Mouse (Mus musculus) adipocyte (in vitro differentiated cells): ENCODE measurements at regions not wholly inside any gene's neighbourhood (a gene's known extent, or its start where the extent isn't known, plus 50 kb on each side); places are given as distances from the start of the nearest gene placed in this dataset.

Experiments used
- DNase-seq: peaks from one replicate; pipeline ENCODE4 v3.0.0-alpha.2; 2016; ENCODE audit warnings: low spot score

GRCm38 (mm10) chr10:37439863-37440613, 301.3 kb upstream of the Marcks start:
- DNase-seq: no peak

GRCm38 (mm10) chr10:37438312-37438711, 299.6 kb upstream of the Marcks start:
- DNase-seq: peak; percentile 14

- peak; percentile 51 for DNase-seq
Measured at GRCm38 (mm10) chr10:37436849-37437248, 298.1 kb upstream of the Marcks start.

- no peak for DNase-seq
Measured at GRCm38 (mm10) chr10:37434229-37434628, 295.5 kb upstream of the Marcks start.

- DNase-seq: no peak
Measured at GRCm38 (mm10) chr10:37423047-37423446, 284.3 kb upstream of the Marcks start.

- no peak for DNase-seq
Measured at GRCm38 (mm10) chr10:37422612-37423011, 283.9 kb upstream of the Marcks start.

GRCm38 (mm10) chr10:37416321-37416720, 277.6 kb upstream of the Marcks start:
- no peak for DNase-seq

- DNase-seq: no peak
Measured at GRCm38 (mm10) chr10:37412401-37412800, 273.7 kb upstream of the Marcks start.

- no peak for DNase-seq
Measured at GRCm38 (mm10) chr10:37409749-37410148, 271.0 kb upstream of the Marcks start.

GRCm38 (mm10) chr10:37407487-37407886, 268.8 kb upstream of the Marcks start:
- no peak for DNase-seq

GRCm38 (mm10) chr10:37404933-37405332, 266.2 kb upstream of the Marcks start:
- DNase-seq: no peak

- DNase-seq: no peak
Measured at GRCm38 (mm10) chr10:37404407-37404806, 265.7 kb upstream of the Marcks start.

- no peak for DNase-seq
Measured at GRCm38 (mm10) chr10:37402376-37402775, 263.7 kb upstream of the Marcks start.

- DNase-seq: no peak
Measured at GRCm38 (mm10) chr10:37400991-37401390, 262.3 kb upstream of the Marcks start.

- DNase-seq: no peak
Measured at GRCm38 (mm10) chr10:37400379-37400778, 261.7 kb upstream of the Marcks start.

GRCm38 (mm10) chr10:37397271-37397991, 258.7 kb upstream of the Marcks start:
- DNase-seq: peak; percentile 43

GRCm38 (mm10) chr10:37390011-37390410, 251.3 kb upstream of the Marcks start:
- no peak for DNase-seq

- no peak for DNase-seq
Measured at GRCm38 (mm10) chr10:37386216-37386615, 247.5 kb upstream of the Marcks start.

GRCm38 (mm10) chr10:37380024-37380423, 241.3 kb upstream of the Marcks start:
- no peak for DNase-seq

GRCm38 (mm10) chr10:37378002-37378702, 239.4 kb upstream of the Marcks start:
- DNase-seq: no peak

GRCm38 (mm10) chr10:37377258-37378001, 238.7 kb upstream of the Marcks start:
- DNase-seq: no peak

GRCm38 (mm10) chr10:37376172-37376571, 237.5 kb upstream of the Marcks start:
- DNase-seq: no peak
